Mouse (Mus musculus): ENCODE results near the gene Slc17a9.

The Slc17a9 gene

DNA sequence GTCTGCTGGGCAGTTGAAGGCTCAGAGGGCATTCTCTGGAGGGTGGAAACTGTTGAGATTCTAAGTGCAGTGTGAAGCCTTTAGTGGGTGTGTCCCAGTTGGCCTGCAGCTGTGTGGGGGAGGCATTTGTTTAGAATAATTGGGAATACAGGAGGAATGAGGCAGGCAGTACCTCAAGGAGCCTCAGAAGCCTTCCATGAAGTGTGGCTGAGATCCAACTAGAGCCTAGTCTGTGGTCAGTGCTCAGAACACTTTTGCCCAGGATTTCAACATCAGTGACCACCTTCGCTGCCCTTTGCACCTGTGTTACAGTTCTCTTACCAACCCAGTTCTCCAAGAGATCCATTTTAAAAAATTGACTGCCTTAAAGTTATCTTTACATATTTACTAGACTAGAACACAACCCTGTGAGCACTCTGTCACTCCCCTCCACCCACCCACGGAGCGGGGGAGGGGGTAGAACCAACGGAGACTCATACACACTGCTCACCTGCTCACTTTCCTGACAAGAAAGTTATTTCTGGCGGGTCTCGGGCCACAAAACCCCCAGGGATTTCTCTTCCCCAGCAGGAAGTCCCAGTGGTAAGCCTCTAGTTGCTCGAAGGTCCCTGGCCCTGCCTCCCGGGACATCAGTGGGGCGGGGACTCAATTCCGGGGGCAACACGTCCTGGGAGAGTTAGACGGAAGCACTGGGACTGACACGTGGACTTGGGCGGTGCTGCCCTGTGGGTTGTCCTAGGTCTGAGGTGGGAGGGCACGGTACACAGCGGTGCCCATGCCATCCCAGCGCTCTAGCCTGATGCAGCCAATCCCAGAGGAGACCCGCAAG is at the start of gene Slc17a9:
Gene Slc17a9, plus strand, starts transcription at position 679 of the 829 bp plus-strand sequence.
- DNase-seq (ENCODE audit: low spot score) = peak; percentile 62

DNA sequence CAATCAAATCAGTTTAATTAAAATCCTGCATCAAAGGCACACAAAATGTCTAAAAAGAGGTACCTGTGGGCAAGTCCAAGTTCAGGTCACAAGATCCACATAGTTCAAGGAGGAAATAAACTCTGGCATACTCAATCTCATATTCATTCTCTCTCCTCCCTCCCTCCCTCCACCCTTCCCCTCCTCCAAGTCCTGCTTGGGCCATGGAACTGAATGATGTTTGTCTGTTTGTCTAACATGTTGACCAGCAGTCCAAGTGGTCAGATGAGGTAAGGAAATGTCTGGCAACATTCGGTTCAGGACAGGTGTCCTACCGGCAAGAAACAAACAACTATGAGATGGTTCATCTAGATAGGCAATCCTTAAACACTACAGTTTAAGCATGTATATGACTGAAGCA is 48.4 kb upstream of the Slc17a9 start:
- DNase-seq (ENCODE audit: low spot score) = no peak

DNA sequence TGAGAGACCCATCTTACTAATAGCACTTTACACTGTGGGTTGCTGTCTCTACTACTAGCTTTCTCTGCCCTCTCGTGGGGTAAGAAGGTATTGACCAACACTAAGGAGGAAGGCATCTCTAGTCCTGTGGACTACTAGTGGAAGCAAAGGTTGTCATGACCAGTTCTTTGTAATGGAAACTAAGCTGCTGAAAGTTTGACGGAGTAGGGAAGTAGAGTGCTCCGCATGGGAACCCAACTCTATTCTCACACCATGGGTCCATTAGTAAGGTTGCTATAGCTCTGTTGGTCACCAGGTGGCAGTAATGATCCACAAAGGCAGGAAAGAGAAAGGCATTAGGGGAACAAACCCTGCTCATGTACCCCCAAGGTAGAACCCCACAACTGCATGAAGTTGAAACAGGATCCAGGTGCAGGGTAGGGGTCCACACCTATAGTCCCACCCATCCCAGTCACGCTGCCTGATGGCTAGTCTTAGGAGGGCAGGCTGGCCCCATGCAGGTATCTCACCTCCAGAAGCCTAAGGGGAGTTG is 46.4 kb upstream of the Slc17a9 start:
- peak; percentile 67 for DNase-seq (ENCODE audit: low spot score)

DNA sequence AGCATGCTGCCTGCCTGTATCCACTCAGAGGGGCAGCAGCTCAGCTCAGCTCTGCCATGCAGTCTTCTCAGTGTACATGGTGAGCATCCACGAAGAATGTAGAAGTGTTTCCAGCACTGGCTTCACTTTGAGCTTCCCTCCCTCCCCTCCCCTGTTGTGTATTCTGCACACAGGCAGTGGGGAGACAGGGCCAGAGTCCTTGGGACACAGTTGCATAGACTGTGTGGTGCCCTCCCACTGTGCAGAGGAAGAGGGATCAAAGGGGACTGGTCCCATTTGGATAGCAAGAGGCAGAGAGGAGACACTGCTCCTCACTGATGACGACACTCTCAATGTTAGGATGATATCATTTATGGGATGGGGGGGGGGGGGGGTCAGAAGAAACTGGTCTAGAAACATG is 43.8 kb upstream of the Slc17a9 start:
- no peak for DNase-seq (ENCODE audit: low spot score)

DNA sequence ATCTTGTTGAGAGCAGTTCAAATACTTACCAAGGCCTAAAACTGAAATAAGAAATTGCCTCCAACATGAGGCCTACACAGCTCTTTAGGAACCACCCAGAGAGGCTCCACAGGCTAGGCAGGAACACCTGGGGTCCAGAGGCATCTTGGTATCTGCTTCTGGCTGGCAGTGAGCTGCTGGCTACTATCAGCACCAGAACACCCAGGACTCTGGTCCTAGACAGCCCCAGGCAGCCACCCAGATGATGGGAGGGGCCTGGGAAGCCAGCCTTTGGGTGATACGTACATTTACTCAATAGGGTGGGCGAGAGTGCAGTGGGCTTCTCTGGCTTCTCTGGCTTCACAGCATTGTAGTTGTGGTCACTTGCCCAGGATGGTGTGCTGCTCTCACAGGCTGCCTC is 41.5 kb upstream of the Slc17a9 start:
- DNase-seq (ENCODE audit: low spot score) = no peak

DNA sequence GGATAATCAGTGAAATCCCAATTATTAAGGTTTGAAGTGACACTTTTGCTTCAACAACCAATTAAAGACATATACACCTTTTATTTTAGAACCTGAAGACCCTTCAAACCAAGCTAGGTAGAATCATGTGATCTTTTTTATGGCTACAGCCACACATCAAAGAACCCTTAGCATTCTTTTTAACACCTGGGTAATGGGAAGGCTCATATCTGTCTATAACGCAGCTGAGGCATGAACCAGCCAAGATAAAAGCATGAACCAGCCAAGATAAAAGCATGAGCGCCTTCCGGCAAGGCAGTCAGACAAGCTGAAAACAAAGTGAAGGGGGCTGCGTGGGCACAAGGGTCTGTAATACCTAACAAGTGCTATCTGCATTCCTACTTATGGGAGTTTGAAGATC is 41.0 kb upstream of the Slc17a9 start:
- DNase-seq (ENCODE audit: low spot score) = no peak

DNA sequence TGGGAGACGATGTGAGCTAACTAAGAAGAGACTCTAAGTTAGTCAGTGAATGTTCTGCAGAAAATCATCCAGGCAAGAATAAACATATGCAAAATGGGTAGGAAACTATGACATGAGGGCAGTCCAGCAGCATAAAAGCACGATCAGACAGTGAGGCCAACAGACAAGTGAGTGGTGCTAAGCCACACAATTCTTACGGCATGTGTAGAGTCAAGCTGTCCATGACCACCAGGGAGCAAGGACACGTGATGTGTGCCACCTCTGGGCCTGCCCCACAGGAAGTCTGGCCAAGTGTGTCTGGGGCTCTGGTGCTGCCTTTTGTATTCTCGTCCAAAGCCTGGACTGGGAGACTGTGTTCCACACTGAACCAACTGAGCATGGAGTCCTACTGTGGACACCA is 35.2 kb upstream of the Slc17a9 start:
- DNase-seq (ENCODE audit: low spot score) = no peak

DNA sequence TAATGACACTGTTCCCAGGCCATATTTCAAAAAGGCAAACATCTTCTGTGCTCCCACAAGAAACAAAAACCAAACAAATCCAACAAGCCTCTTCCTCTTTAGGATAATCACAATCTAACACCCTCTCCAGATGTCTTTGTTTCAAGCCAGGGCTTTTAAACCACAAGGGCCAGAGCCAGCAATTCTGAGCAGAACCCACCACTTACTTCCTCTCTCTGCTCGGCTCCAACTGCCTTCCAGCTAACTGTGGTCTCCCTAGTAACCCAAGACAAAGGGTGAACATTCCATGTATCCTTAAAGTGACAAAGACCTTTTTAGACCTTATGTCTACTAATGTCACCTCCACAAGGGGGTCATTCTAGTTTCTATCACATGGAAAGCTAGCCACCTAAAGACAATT is 32.4 kb upstream of the Slc17a9 start:
- DNase-seq (ENCODE audit: low spot score) = no peak

DNA sequence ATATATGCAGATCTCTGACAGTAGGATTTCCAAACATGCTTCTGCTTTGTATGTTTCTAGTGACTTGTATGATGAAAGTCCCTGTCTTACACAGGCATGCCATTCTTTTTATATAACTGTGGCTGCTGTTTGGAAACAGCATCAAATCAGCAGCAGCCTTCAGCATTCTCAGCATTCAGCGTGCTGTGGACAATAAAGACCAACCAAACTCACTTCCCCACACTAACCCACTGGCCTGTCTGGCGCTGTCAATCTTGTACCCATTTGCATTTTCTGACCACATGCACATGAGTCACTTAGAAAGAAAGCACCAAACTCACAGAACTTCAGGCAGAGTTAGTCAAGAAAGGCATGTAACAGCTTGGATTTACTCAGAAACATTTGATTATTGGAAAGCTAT is 29.9 kb upstream of the Slc17a9 start:
- DNase-seq (ENCODE audit: low spot score) = no peak

DNA sequence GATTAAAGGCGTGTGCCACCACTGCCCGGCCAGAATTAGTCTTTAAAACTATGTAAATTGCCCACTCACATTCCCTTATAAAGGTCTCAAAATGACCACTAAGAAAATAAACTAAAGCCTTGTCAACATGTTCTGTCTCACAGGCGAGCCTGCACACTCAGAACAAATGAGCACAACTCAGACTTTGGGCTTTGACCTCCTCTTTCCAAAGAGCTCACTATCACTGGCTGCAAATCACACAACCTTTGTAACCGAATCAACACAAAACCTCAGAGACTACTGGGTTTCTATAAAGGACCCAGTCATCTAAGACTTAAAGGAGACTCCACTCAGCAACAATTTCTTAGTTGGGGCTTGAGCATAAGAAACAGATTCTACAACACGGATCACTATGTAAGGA is 24.6 kb upstream of the Slc17a9 start:
- DNase-seq (ENCODE audit: low spot score) = no peak

DNA sequence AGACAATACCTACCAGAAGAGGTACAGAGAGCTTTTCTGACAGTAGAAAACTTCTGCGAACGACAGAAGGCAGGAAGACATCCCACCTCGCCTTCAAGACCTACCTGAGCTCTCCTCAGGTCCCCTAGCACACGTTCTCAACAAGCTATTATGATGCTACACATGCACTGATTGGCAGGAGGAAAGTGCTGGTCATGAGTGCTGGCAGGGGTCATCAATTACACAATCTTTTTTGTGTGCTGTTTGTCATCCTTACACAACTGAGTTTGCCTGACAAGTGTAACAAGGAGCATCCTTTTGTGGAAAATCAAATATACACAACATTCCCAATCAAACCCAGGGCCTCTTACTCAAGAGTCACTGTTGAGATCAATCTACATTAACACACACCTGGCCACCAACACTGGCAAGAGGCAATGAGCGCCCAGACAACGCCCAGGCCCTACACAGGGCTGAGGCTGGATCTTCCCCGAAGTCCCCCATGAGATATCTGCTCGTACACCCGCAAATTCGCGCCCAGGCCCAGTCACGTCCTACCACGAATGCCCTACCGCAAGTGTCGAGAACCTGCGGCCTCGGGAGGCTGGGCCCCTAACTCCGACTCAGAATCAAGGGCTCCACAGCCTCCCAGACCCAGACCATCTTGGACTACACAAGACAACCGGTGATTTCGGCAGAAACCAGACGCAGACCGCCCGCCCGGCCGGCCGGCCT is 23.9 kb upstream of the Slc17a9 start:
- DNase-seq (ENCODE audit: low spot score) = no peak

DNA sequence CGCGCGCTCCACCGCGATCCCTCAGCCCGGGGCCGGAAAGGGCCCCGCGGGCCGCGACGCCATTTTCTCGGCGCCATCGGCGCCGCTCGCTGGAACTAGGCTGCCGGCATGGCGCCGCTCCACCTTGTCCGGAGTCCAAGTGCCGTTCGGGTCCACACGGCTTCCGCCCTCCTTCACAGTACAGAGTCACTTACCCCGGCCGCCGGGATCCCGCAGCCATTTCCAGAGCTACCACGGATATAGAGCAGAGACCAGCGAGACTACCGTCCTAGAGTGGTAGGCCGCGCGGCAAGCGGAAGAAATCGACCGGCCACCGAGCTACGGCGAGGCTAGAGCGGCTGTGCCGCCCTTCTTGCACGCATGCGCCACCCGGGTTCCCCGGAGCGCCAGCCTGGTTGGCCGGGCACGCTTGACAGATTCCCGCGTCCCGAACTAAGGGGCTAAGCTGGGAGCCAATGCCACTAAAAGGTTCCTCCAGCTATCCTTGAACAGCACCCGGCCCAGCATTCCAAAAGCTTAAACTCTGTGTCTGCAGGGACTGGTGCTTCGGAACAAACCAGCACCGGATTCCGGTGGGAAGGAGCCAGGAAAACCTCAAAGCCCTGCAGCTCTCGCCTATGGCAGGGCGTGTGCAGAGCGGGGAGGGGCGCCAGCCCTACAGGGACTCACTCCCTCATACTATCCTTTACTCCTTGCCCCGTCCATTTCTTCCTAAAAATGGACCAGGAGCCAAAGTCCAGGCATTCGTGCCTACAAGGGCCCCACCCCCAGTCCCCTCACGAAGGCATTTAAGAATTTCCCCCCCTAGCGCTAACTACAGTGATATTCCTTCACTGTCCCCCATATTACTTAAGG is 23.1 kb upstream of the Slc17a9 start:
- peak; percentile 89 for DNase-seq (ENCODE audit: low spot score)

DNA sequence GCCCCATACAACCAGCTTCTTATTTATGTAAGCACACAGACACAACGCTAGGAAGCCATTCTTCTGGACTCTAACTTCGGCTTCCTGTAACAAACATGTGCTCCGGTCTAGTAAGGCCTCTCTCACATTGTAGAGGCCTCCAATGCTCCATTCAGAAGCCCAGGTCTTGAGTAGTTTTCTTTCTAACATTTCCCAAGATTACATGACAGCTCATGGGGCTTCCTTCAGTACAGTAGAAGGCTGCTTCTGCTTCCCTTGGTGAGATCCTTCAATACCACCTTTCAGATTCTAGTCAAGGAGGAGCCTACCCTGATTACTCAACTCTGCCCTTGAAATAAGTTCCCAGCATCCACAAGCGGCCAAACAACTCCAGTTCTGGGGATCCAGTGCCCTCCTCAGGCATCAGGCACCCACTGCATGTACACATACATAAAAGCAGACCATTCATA is 22.3 kb upstream of the Slc17a9 start:
- peak; percentile 39 for DNase-seq (ENCODE audit: low spot score)

DNA sequence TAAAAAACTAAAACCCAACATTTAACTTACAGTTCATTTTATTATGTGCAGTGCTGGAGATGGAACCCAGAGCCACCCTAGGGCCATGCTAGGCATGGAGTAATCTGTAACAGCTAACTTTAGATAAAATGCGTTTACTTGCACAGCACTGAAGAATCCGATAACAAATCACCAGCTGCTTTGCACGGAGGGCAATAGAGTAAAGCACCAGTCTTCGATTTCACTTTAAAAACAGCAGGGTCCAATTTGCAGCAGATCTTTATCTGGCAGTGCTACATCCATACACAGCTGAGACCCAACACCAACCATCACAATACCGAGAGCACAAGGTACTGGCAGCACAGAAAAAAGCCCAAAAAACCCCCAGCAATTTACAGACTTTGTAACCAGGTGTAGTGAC is 21.9 kb upstream of the Slc17a9 start:
- DNase-seq (ENCODE audit: low spot score) = no peak

DNA sequence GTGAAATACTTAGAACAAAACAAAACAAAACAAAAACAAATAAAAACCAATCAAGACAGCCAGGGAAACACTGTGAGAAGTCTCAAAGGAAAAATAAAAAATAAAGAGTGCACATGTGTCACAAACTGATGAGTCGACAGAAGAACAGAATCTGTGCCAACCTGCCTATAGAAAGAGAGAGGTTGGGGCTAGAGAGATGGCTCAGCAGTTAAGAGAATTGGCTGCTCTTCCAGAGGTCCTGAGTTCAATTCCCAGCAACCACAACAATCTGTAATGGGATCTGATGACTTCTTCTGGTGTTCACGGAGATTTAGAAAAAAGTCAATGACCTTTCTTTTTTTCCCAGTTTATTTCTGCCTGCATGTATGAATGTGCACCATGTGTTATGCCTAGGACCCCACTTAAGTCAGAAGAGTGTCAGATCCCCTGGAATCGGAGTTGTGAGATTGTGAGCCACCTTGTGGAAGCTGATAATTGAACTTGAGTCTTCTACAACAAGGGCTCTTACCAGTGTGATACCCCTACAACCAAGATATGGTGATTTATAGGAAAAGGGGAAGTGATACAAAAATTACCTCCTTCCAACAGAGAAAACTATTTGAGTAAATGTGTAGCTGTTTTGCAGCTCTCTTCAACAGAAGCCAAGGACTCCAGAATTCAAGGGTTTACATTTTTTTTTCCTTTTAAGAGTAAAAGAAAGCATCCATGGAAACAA is 21.3 kb upstream of the Slc17a9 start:
- no peak for DNase-seq (ENCODE audit: low spot score)

DNA sequence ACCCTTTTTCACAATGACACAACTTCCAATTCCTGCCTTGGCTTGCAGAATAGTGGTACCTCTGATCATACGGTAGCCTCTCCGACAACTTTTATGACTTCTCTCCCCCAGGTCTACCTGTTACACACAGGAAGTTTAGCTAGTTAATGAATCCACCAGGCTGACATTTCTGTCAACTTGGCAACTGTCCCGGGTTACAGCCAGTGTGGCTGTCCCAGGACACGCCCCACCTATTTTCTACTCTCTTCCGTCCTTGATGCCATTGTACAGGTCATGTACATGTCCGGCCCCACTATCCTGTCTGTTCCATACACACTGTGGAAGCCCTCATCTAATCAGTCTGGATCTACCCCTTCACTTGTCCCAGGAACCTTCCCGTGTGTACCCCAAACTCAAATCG is 20.5 kb upstream of the Slc17a9 start:
- no peak for DNase-seq (ENCODE audit: low spot score)

DNA sequence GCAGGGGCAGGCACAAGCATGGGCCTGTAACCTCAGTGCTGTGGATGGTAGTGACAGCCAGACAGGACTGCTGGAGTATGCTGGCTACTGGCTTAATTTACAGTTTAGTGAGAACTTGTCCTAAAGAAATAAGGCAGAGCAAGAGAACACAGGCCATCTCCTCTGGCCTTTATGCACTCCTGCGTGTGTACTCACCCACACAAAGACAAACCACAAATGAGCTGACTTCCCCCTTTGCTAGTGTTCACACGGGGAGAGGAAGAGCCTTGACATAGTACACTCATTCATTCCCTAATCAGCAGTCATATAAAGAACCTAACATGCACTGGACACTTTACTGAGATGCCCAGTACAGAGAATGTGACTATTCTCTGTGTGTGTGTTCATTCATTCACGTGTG is 20.0 kb upstream of the Slc17a9 start:
- no peak for DNase-seq (ENCODE audit: low spot score)

DNA sequence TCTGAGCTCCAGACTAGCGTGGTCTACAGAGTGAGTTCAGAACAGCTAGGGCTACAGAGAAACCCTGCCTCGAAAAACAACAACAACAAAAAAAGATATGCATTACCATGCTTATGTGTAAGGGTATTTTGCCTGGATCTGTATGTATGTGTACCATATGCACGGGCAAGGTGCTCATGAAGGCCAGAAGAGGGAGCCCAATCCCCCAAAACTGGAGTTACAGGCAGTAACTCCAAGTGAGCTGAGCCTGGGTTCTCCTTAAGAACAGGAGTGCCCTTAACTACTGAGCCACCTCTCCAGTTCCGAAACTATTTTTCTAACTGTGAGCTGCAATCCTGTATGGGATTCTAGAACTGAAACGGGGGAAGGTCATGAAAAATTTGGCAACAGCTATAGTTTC is 19.1 kb upstream of the Slc17a9 start:
- DNase-seq (ENCODE audit: low spot score) = peak; percentile 13

DNA sequence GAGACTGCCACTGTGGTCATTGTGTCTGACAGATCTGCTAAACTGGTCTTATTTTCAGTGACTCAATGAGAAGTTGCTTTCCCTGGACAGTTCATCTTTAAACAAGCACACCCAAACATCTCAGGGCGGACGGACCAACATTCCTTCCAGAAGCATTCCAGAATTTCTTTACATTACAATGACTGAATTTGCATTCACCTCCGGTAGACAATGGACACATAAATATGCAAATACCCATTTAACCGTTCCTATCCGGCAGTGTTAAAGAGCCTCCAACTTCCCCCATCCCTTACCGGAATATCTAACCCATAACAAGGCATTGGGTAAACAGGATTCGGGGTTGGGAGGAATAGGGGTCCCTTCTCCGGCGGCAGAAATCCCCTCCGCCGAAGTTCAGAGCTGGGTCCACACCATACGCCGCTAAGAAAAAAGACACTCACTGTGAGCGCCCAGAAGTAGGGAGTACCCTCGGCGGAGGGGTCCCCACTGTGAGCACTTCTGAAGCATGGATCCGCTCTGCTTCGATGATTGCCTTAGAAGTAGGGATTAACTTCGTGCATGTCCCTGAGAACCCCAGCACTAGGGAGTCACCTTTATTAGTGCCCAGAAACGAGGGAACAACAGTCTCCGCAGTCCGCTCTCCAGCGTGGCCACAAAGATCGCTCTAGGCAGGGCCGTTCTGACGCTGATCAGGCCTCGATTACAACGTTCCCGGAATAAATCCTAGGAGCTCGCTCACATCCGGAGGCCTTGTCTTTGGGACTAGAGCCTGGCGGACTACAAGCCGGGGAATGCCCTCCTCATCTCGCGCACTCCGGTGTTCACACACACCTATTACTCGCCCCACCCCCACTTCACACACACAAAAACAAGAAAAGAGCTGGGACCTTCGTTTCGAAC is 15.8 kb upstream of the Slc17a9 start:
- DNase-seq (ENCODE audit: low spot score) = no peak

DNA sequence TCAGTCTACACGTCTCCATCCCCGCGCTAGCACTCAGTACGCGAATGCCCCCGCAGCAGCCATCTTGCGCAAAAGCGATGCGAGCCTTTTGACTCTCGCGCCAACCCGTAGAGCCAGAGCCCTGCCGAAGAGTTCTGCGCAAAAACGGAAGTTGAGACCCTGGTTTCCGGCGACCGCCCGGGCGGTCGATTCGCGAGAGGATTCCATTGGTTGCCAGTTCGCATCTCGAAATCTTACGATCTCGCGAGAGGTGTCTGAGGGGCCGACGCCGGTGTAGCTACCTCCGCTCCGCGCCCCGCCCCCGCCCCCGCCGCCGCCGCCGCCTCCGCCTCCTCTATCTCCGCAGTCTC is 15.2 kb upstream of the Slc17a9 start, which contains the start of the genes Dido1 and Gid8:
Gene Dido1, minus strand, starts transcription at position 77 of the 350 bp plus-strand sequence.
Gene Gid8, plus strand, starts transcription at position 195 of the 350 bp plus-strand sequence.
- peak; percentile 96 for DNase-seq (ENCODE audit: low spot score)

Measured in T-cell, adult 2 months (primary cell).